Mouse (Mus musculus): ENCODE measurements around the gene Dnmt3c. TPM values are rescaled to one million over a fixed set of nuclear protein-coding genes. Genes with fewer than 3 reads are reported as not detected.
A peak's percentile ranks its signal among the peaks of the same experiment; 100 is the strongest.
"Not testable (repeated sequence)": the region's sequence is repeated elsewhere in the genome, so short reads cannot be mapped to it uniquely, and the experiment has no call there.

Gene Dnmt3c
- polyA plus RNA-seq, 1 experiment: 5.5 TPM

- TF ChIP-seq POLR2A (IDR thresholded peaks at IDR 0.05; ENCODE audit: insufficient read depth, low read length): no peak
- TF ChIP-seq CTCF (IDR thresholded peaks at IDR 0.05; ENCODE audit: low read depth, low read length): no peak
- TF ChIP-seq EP300 (IDR thresholded peaks at IDR 0.05; ENCODE audit: insufficient read depth, low read depth, low read length): no peak
- H3K27me3 ChIP-seq (ENCODE audit: control insufficient read depth, insufficient read depth, low read length, poor library complexity, severe bottlenecking): no peaks in the 10 kb centered on the region
- no peak overlapping the region for H3K27ac ChIP-seq (ENCODE audit: insufficient read depth, low read length)
- H3K4me1 ChIP-seq (ENCODE audit: control insufficient read depth, insufficient read depth, low read length): no peaks in the 10 kb centered on the region
- peaks cover 47% of the 10 kb centered on the region for H3K36me3 ChIP-seq (ENCODE audit: control insufficient read depth, insufficient read depth, low read length, poor library complexity, severe bottlenecking)
- no peaks in the 10 kb centered on the region for H3K9me3 ChIP-seq (replicated peaks; ENCODE audit: control insufficient read depth, insufficient read depth, low read length, poor library complexity, severe bottlenecking)
- H3K9ac ChIP-seq (ENCODE audit: low read depth, poor library complexity, severe bottlenecking): no peak overlapping the region
- no peak overlapping the region for H3K4me3 ChIP-seq (ENCODE audit: low read depth, low read length)
Measured at GRCm38 (mm10) chr2:153676944-153677343, 19.5 kb upstream of the Dnmt3c start.

- no peaks in the 10 kb centered on the region for H3K4me1 ChIP-seq (ENCODE audit: control insufficient read depth, insufficient read depth, low read length)
- H3K4me3 ChIP-seq (ENCODE audit: low read depth, low read length): no peak overlapping the region
- no peaks in the 10 kb centered on the region for H3K27me3 ChIP-seq (ENCODE audit: control insufficient read depth, insufficient read depth, low read length, poor library complexity, severe bottlenecking)
- no peak for TF ChIP-seq CTCF (IDR thresholded peaks at IDR 0.05; ENCODE audit: low read depth, low read length)
- TF ChIP-seq POLR2A (IDR thresholded peaks at IDR 0.05; ENCODE audit: insufficient read depth, low read length): no peak
- no peak for TF ChIP-seq EP300 (IDR thresholded peaks at IDR 0.05; ENCODE audit: insufficient read depth, low read depth, low read length)
- H3K27ac ChIP-seq (ENCODE audit: insufficient read depth, low read length): no peak overlapping the region
- H3K36me3 ChIP-seq (ENCODE audit: control insufficient read depth, insufficient read depth, low read length, poor library complexity, severe bottlenecking): peaks cover 50% of the 10 kb centered on the region
- no peak overlapping the region for H3K9ac ChIP-seq (ENCODE audit: low read depth, poor library complexity, severe bottlenecking)
- H3K9me3 ChIP-seq (replicated peaks; ENCODE audit: control insufficient read depth, insufficient read depth, low read length, poor library complexity, severe bottlenecking): no peaks in the 10 kb centered on the region
Measured at GRCm38 (mm10) chr2:153677550-153677949, 18.9 kb upstream of the Dnmt3c start.

- H3K36me3 ChIP-seq (ENCODE audit: control insufficient read depth, insufficient read depth, low read length, poor library complexity, severe bottlenecking): peaks cover 44% of the 10 kb centered on the region
- TF ChIP-seq EP300 (IDR thresholded peaks at IDR 0.05; ENCODE audit: insufficient read depth, low read depth, low read length): no peak
- TF ChIP-seq CTCF (IDR thresholded peaks at IDR 0.05; ENCODE audit: low read depth, low read length): no peak
- TF ChIP-seq POLR2A (IDR thresholded peaks at IDR 0.05; ENCODE audit: insufficient read depth, low read length): no peak
- H3K27ac ChIP-seq (ENCODE audit: insufficient read depth, low read length): no peak overlapping the region
- no peaks in the 10 kb centered on the region for H3K4me1 ChIP-seq (ENCODE audit: control insufficient read depth, insufficient read depth, low read length)
- H3K9ac ChIP-seq (ENCODE audit: low read depth, poor library complexity, severe bottlenecking): no peak overlapping the region
- H3K27me3 ChIP-seq (ENCODE audit: control insufficient read depth, insufficient read depth, low read length, poor library complexity, severe bottlenecking): no peaks in the 10 kb centered on the region
- no peak overlapping the region for H3K4me3 ChIP-seq (ENCODE audit: low read depth, low read length)
- H3K9me3 ChIP-seq (replicated peaks; ENCODE audit: control insufficient read depth, insufficient read depth, low read length, poor library complexity, severe bottlenecking): no peaks in the 10 kb centered on the region
Measured at GRCm38 (mm10) chr2:153679959-153680358, 16.5 kb upstream of the Dnmt3c start.

GRCm38 (mm10) chr2:153693413-153693812 is 3.0 kb upstream of the Dnmt3c start:
- not testable (repeated sequence) for H3K36me3 ChIP-seq (ENCODE audit: control insufficient read depth, insufficient read depth, low read length, poor library complexity, severe bottlenecking); H3K27ac ChIP-seq (ENCODE audit: insufficient read depth, low read length); H3K9ac ChIP-seq (ENCODE audit: low read depth, poor library complexity, severe bottlenecking); H3K4me3 ChIP-seq (ENCODE audit: low read depth, low read length); H3K4me1 ChIP-seq (ENCODE audit: control insufficient read depth, insufficient read depth, low read length); H3K9me3 ChIP-seq (replicated peaks; ENCODE audit: control insufficient read depth, insufficient read depth, low read length, poor library complexity, severe bottlenecking); H3K27me3 ChIP-seq (ENCODE audit: control insufficient read depth, insufficient read depth, low read length, poor library complexity, severe bottlenecking)

- no peaks in the 10 kb centered on the region for H3K36me3 ChIP-seq (ENCODE audit: control insufficient read depth, insufficient read depth, low read length, poor library complexity, severe bottlenecking)
- TF ChIP-seq EP300 (IDR thresholded peaks at IDR 0.05; ENCODE audit: insufficient read depth, low read depth, low read length) (no peak), CTCF (IDR thresholded peaks at IDR 0.05; ENCODE audit: low read depth, low read length) (peak; percentile 88)
- no peak overlapping the region for H3K27ac ChIP-seq (ENCODE audit: insufficient read depth, low read length)
- no peak overlapping the region for H3K4me3 ChIP-seq (ENCODE audit: low read depth, low read length)
- no peak overlapping the region for H3K9ac ChIP-seq (ENCODE audit: low read depth, poor library complexity, severe bottlenecking)
- no peaks in the 10 kb centered on the region for H3K9me3 ChIP-seq (replicated peaks; ENCODE audit: control insufficient read depth, insufficient read depth, low read length, poor library complexity, severe bottlenecking)
- H3K27me3 ChIP-seq (ENCODE audit: control insufficient read depth, insufficient read depth, low read length, poor library complexity, severe bottlenecking): no peaks in the 10 kb centered on the region
- no peaks in the 10 kb centered on the region for H3K4me1 ChIP-seq (ENCODE audit: control insufficient read depth, insufficient read depth, low read length)
Measured at GRCm38 (mm10) chr2:153694462-153695085, 1.9 kb upstream of the Dnmt3c start.

GRCm38 (mm10) chr2:153703389-153703788 is 6.9 kb downstream of the Dnmt3c start:
- no peak for TF ChIP-seq EP300 (IDR thresholded peaks at IDR 0.05; ENCODE audit: insufficient read depth, low read depth, low read length)
- Histone ChIP-seq H3K27me3 (ENCODE audit: control insufficient read depth, insufficient read depth, low read length, poor library complexity, severe bottlenecking) (no peaks in the 10 kb centered on the region), H3K4me1 (ENCODE audit: control insufficient read depth, insufficient read depth, low read length) (no peaks in the 10 kb centered on the region)

More at GRCm38 (mm10) chr2:153703389-153703788, 6.9 kb downstream of the Dnmt3c start:
- Histone ChIP-seq H3K4me3 (ENCODE audit: low read depth, low read length) (no peak overlapping the region), H3K27ac (ENCODE audit: insufficient read depth, low read length) (no peak overlapping the region), H3K9ac (ENCODE audit: low read depth, poor library complexity, severe bottlenecking) (no peak overlapping the region), H3K36me3 (ENCODE audit: control insufficient read depth, insufficient read depth, low read length, poor library complexity, severe bottlenecking) (no peaks in the 10 kb centered on the region), H3K9me3 (replicated peaks; ENCODE audit: control insufficient read depth, insufficient read depth, low read length, poor library complexity, severe bottlenecking) (no peaks in the 10 kb centered on the region)

Data from ES-Bruce4 (cell line).